Comparison of ENCODE assay signal across 26 mouse cellular contexts in genomic region chr3:149147916-149148315, GRCm38 (mm10).
"Had no signal": no experiment of that assay in that cellular context is flagged by ENCODE, and none has a peak within 500 bp of the region (broad histone marks: within the 10 kb centered on the region; RNA-seq: fewer than 3 reads in every experiment).

No protein-coding gene starts in this region.

- ATAC-seq: hindbrain, embryonic 16.5 days; hindbrain, postnatal 0 days; inflammation-experienced regulatory T-cells, adult 6 months; intestine, embryonic 15.5 days; intestine, embryonic 16.5 days; intestine, postnatal 0 days had no signal

- H3K9ac ChIP-seq: heart, embryonic 12.5 days; heart, embryonic 13.5 days; heart, embryonic 15.5 days; hindbrain, embryonic 12.5 days; hindbrain, embryonic 13.5 days; hindbrain, embryonic 14.5 days; hindbrain, embryonic 15.5 days; intestine, embryonic 15.5 days had no signal

- H3K27me3 ChIP-seq: heart, embryonic 12.5 days; heart, embryonic 13.5 days; heart, embryonic 15.5 days; hindbrain, embryonic 12.5 days; hindbrain, embryonic 15.5 days; intestine, embryonic 15.5 days had no signal

- H3K4me3 ChIP-seq: heart, adult 2 months; heart, embryonic 10.5 days; heart, embryonic 12.5 days; heart, embryonic 13.5 days; heart, embryonic 15.5 days; hindbrain, embryonic 10.5 days; hindbrain, embryonic 12.5 days; hindbrain, embryonic 13.5 days; hindbrain, embryonic 15.5 days; intestine, embryonic 15.5 days; layer of hippocampus, adult 2 months; left cerebral cortex, adult 2 months had no signal

- H3K4me2 ChIP-seq: heart, embryonic 11.5 days; heart, embryonic 12.5 days; heart, embryonic 13.5 days; heart, embryonic 15.5 days; hindbrain, embryonic 12.5 days; hindbrain, embryonic 13.5 days; hindbrain, embryonic 14.5 days; hindbrain, embryonic 15.5 days; intestine, embryonic 15.5 days had no signal

- H3K27ac ChIP-seq: heart, adult 2 months; heart, embryonic 10.5 days; heart, embryonic 13.5 days; heart, embryonic 15.5 days; hindbrain, embryonic 10.5 days; hindbrain, embryonic 12.5 days; hindbrain, embryonic 13.5 days; hindbrain, embryonic 14.5 days; hindbrain, embryonic 15.5 days; hindbrain, postnatal 0 days; intestine, embryonic 15.5 days; kidney, postnatal 0 days; layer of hippocampus, adult 2 months; left cerebral cortex, adult 2 months had no signal

- DNase-seq: heart, adult 2 months; heart, postnatal 10 days; heart, postnatal 14 days; heart, postnatal 4 days; kidney, adult 18-20 months; layer of hippocampus, adult 9-11 months; layer of hippocampus, postnatal 36 days had no signal

- H3K36me3 ChIP-seq: heart, embryonic 10.5 days; heart, embryonic 12.5 days; heart, embryonic 13.5 days; heart, embryonic 15.5 days; hindbrain, embryonic 10.5 days; hindbrain, embryonic 12.5 days; hindbrain, embryonic 13.5 days; hindbrain, embryonic 15.5 days; intestine, embryonic 15.5 days had no signal

- H3K9me3 ChIP-seq: heart, embryonic 10.5 days; heart, embryonic 12.5 days; heart, embryonic 15.5 days; hindbrain, embryonic 10.5 days; hindbrain, embryonic 12.5 days; hindbrain, embryonic 13.5 days; hindbrain, embryonic 15.5 days; intestine, embryonic 15.5 days had no signal

- H3K4me1 ChIP-seq: heart, embryonic 15.5 days; hindbrain, embryonic 10.5 days; hindbrain, embryonic 12.5 days; hindbrain, embryonic 13.5 days; hindbrain, embryonic 15.5 days; intestine, embryonic 15.5 days had no signal
